Mouse (Mus musculus) hindbrain, embryonic 15.5 days (tissue): ENCODE data around the gene Tmem266. TPM values are rescaled to one million over a fixed set of nuclear protein-coding genes. Genes with fewer than 3 reads are reported as not detected.

ENCODE experiments used
- polyA plus RNA-seq: library from polyadenylated mRNA; unstranded; fragments of >200 nt; fragmentation: Nextera tagmentation; extraction: Ambion mirVana; gene quantifications from 2 replicates; pipeline ENCODE4 v1.2.1, GENCODE M21; 2015

Tmem266 gene
- polyA plus RNA-seq, 1 experiment from 2014 or later: 5.3 TPM

Other genes starting within 250 kb of the Tmem266 start
- 40.0 and 41.3 TPM in 2 replicates for gene Ube2q2, start 178.1 kb upstream of the Tmem266 start, polyA plus RNA-seq
- 77.5 and 82.7 TPM in 2 replicates for gene Fbxo22, start 118.0 kb upstream of the Tmem266 start, polyA plus RNA-seq
- 1.2 and 1.7 TPM in 2 replicates for gene Nrg4, start 69 bp upstream of the Tmem266 start, polyA plus RNA-seq
- gene Etfa, start 185.3 kb downstream of the Tmem266 start, polyA plus RNA-seq: 98.3 and 99.8 TPM in 2 replicates
- gene Isl2, start 211.8 kb downstream of the Tmem266 start, polyA plus RNA-seq: 4.2 and 6.4 TPM in 2 replicates